Mouse (Mus musculus): ENCODE results near the gene Rptor. TPM values are rescaled to one million over a fixed set of nuclear protein-coding genes. Genes with fewer than 3 reads are reported as not detected.

The Rptor gene
- polyA plus RNA-seq, 1 experiment from 2014 or later, result 3.9 TPM

DNA sequence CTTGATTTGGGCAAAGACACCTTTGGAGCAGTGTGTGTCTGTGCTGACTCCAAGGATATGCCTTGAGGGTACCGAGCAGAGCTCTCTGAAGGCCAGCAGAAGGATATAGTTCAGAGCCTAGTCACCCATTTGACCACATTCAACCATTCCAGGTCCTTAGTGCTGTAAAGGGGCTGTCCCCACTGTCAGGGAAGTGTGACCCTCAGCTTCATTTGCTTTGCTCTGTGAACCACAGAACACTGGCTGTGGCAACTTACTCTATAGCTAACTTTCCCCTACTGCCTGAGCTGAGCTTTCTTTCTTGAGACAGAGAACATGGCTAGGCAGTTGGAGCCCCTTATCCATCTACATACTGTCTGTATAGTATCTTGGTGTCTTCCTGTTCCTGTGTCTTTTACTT is 175.2 kb downstream of the Rptor start:
- Histone ChIP-seq H3K9ac (ENCODE audit: low read depth, low read length) (no peak overlapping the region), H3K4me3 (ENCODE audit: low read depth, low read length) (no peak overlapping the region), H3K27me3 (ENCODE audit: control insufficient read depth, insufficient read depth, low read depth, low read length) (no peaks in the 10 kb centered on the region), H3K4me2 (ENCODE audit: low read depth, low read length) (no peak overlapping the region), H3K36me3 (ENCODE audit: control insufficient read depth, insufficient read depth) (no peaks in the 10 kb centered on the region), H3K27ac (ENCODE audit: low read length) (no peak overlapping the region), H3K9me3 (replicated peaks; ENCODE audit: control insufficient read depth, low read length) (peaks cover 2% of the 10 kb centered on the region; the same call in 1 of the 2 replicates), H3K4me1 (ENCODE audit: control insufficient read depth, low read depth, low read length) (no peaks in the 10 kb centered on the region)
- 85% methylated on average over 1 of the region's 1 CpGs for WGBS (ENCODE audit: insufficient replicate concordance)
- no peak for ATAC-seq (ENCODE audit: low read depth)

DNA sequence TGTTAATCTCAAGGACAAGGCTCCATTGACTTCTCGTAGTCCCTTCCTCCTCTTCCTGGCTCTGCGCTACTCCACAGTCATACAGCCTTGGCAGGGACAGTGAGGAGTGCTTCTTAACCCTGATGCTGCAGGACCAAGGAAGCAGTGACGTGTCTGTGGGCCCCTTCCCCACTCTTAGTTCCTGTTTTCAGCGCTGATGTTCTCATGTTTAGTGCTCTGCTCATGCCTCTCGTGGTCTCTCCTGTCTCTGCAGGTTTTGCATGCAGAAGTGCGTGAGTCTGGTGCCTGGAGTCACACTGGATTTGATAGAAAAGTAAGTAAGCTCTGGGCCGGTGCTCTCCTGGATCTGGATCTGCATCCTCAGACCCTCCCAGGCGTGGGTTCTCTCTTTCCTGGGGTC is 177.6 kb downstream of the Rptor start:
- WGBS (ENCODE audit: insufficient replicate concordance), result 47% methylated on average over 8 of the region's 8 CpGs
- ATAC-seq (ENCODE audit: low read depth), result no peak
- no peak overlapping the region for H3K4me2 ChIP-seq (ENCODE audit: low read depth, low read length)

GRCm38 (mm10) chr11:119781165-119781564 is 178.5 kb downstream of the Rptor start:
- ATAC-seq (ENCODE audit: low read depth), result no peak
- no peaks in the 10 kb centered on the region for H3K9me3 ChIP-seq (replicated peaks; ENCODE audit: control insufficient read depth, low read length)
- no peaks in the 10 kb centered on the region for H3K27me3 ChIP-seq (ENCODE audit: control insufficient read depth, insufficient read depth, low read depth, low read length)
- H3K27ac ChIP-seq (ENCODE audit: low read length), result no peak overlapping the region
- no peaks in the 10 kb centered on the region for H3K36me3 ChIP-seq (ENCODE audit: control insufficient read depth, insufficient read depth)
- H3K9ac ChIP-seq (ENCODE audit: low read depth, low read length), result no peak overlapping the region
- no peak overlapping the region for H3K4me3 ChIP-seq (ENCODE audit: low read depth, low read length)
- no peak overlapping the region for H3K4me2 ChIP-seq (ENCODE audit: low read depth, low read length)
- no peaks in the 10 kb centered on the region; the same call in 1 of the 2 replicates for H3K4me1 ChIP-seq (ENCODE audit: control insufficient read depth, low read depth, low read length)
- WGBS (ENCODE audit: insufficient replicate concordance), result 68% methylated on average over 2 of the region's 2 CpGs

More for the DNA sequence above, 177.6 kb downstream of the Rptor start:
- Histone ChIP-seq H3K27me3 (ENCODE audit: control insufficient read depth, insufficient read depth, low read depth, low read length) (no peaks in the 10 kb centered on the region), H3K9me3 (replicated peaks; ENCODE audit: control insufficient read depth, low read length) (peaks cover 2% of the 10 kb centered on the region; the same call in 1 of the 2 replicates), H3K4me1 (ENCODE audit: control insufficient read depth, low read depth, low read length) (no peaks in the 10 kb centered on the region), H3K27ac (ENCODE audit: low read length) (no peak overlapping the region), H3K4me3 (ENCODE audit: low read depth, low read length) (no peak overlapping the region), H3K9ac (ENCODE audit: low read depth, low read length) (no peak overlapping the region), H3K36me3 (ENCODE audit: control insufficient read depth, insufficient read depth) (no peaks in the 10 kb centered on the region)

DNA sequence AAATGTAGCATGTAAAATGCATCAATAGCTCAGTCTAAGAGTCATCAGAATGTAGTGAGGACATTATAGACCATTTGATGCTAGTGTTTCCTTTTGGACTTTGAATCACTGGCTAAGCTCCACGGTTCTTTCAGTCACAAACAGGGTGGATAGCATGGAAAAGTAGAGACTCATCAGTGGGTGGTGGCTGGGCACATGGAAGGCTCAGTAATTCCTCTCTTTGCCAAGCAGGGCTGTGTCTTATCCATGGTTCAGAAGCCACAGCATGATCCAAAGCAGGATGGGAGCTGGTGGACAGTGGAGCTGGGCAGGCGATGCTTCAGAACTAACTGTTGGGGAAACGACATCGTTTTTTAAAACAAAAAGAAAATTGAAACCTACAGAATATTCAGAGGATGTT is 179.0 kb downstream of the Rptor start:
- 83% methylated on average over 4 of the region's 4 CpGs for WGBS (ENCODE audit: insufficient replicate concordance)
- H3K27ac ChIP-seq (ENCODE audit: low read length), result no peak overlapping the region
- H3K9ac ChIP-seq (ENCODE audit: low read depth, low read length), result no peak overlapping the region
- no peak overlapping the region for H3K4me3 ChIP-seq (ENCODE audit: low read depth, low read length)
- no peak overlapping the region for H3K4me2 ChIP-seq (ENCODE audit: low read depth, low read length)
- no peaks in the 10 kb centered on the region; the same call in 1 of the 2 replicates for H3K4me1 ChIP-seq (ENCODE audit: control insufficient read depth, low read depth, low read length)
- H3K27me3 ChIP-seq (ENCODE audit: control insufficient read depth, insufficient read depth, low read depth, low read length), result no peaks in the 10 kb centered on the region
- H3K36me3 ChIP-seq (ENCODE audit: control insufficient read depth, insufficient read depth), result no peaks in the 10 kb centered on the region
- H3K9me3 ChIP-seq (replicated peaks; ENCODE audit: control insufficient read depth, low read length), result no peaks in the 10 kb centered on the region
- ATAC-seq (ENCODE audit: low read depth), result no peak

DNA sequence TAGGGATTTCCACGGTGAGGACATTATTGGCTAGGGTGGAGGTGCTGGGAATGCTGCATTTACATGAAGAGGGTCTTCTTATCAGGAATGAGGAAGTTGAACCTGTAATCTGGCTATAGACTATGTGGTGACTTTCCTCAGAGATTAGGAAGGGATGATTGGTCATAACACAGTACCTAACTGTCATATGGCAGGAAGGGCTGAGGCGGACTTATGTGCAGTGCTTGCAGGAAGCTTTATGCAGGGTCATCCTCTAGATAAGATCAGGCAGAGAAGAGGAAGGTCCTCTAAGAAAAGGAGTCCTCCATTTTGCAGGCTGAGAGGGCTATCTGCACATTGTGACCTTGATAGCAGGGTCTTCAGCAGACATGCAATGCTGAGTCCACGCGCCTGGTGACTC is 180.9 kb downstream of the Rptor start:
- Histone ChIP-seq H3K36me3 (ENCODE audit: control insufficient read depth, insufficient read depth) (no peaks in the 10 kb centered on the region), H3K4me3 (ENCODE audit: low read depth, low read length) (no peak overlapping the region), H3K4me1 (ENCODE audit: control insufficient read depth, low read depth, low read length) (no peaks in the 10 kb centered on the region; the same call in 1 of the 2 replicates), H3K27ac (ENCODE audit: low read length) (no peak overlapping the region), H3K9me3 (replicated peaks; ENCODE audit: control insufficient read depth, low read length) (no peaks in the 10 kb centered on the region), H3K27me3 (ENCODE audit: control insufficient read depth, insufficient read depth, low read depth, low read length) (no peaks in the 10 kb centered on the region), H3K4me2 (ENCODE audit: low read depth, low read length) (no peak overlapping the region), H3K9ac (ENCODE audit: low read depth, low read length) (no peak overlapping the region)
- 61% methylated on average over 4 of the region's 4 CpGs for WGBS (ENCODE audit: insufficient replicate concordance)
- ATAC-seq (ENCODE audit: low read depth), result no peak

DNA sequence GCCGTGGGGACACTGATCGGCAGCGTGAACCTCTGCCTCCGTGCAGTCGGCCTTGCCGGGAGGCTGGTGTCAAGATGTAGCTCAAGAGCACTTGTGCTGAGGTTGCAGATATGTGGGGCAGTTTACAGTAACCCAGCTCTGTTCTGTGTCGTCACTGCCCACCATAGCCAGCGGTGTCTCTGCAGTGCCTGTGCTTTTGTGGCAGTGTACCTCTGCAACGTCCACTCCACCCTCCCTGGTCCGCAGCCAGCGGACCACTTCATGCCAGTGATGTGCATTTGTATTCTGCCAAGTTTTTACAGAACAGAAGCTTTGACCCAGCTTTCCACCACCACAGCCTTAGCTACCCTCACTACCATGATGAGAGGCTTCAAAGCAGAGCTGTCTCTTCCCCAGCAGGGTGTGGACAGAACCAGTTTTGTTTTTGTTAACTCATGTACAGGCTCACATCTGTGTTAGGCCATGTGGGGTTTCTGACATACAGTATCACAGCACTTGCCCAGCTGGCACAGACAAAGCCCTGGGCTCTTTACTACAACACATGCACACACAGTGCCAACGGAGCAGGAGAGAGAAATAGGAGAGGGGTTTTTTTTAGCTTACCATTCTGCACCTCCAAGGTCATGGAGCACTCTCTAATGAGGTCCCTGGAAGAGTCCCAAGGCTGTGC is 182.1 kb downstream of the Rptor start:
- H3K36me3 ChIP-seq (ENCODE audit: control insufficient read depth, insufficient read depth), result no peaks in the 10 kb centered on the region
- no peaks in the 10 kb centered on the region for H3K27me3 ChIP-seq (ENCODE audit: control insufficient read depth, insufficient read depth, low read depth, low read length)
- H3K27ac ChIP-seq (ENCODE audit: low read length), result no peak overlapping the region
- no peaks in the 10 kb centered on the region for H3K9me3 ChIP-seq (replicated peaks; ENCODE audit: control insufficient read depth, low read length)
- WGBS (ENCODE audit: insufficient replicate concordance), result 86% methylated on average over 12 of the region's 12 CpGs
- no peak for ATAC-seq (ENCODE audit: low read depth)
- H3K4me1 ChIP-seq (ENCODE audit: control insufficient read depth, low read depth, low read length), result no peaks in the 10 kb centered on the region; the same call in 1 of the 2 replicates
- no peak overlapping the region for H3K4me2 ChIP-seq (ENCODE audit: low read depth, low read length)
- no peak overlapping the region for H3K9ac ChIP-seq (ENCODE audit: low read depth, low read length)
- no peak overlapping the region for H3K4me3 ChIP-seq (ENCODE audit: low read depth, low read length)

DNA sequence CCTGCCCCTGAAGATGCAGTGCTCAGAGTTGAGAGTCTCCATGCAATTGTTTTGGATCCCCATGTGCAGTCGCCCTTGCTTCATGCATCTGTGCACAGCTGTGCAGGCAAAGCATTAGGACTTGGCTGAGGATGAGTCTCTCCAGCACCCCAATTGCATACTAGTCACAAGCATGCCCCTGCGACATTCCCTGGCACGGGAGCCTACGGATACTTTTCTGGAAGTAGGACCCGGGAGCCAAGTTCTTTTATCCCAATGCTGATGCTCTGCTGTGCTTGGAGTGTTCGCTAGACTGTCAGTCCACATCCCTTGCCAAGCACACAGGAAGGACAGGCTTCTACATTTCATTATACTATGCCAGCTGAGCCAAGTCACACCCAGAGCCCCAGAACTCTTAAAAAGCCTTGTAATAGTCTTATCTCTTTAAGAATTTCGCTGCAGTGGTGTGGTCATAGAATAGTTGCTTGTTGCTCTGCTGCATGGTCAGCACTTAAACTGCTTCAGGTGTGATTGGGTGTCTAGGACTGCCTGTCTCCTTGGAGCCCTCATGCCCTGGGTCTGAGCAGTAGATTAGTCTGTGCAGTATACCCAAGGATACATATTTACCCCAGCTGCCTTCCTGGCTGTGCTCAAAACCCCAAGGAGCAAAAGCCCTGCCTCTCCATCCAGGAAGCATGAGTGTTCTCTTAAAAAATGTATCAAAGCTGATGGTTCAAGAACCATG is 183.1 kb downstream of the Rptor start:
- Histone ChIP-seq H3K4me1 (ENCODE audit: control insufficient read depth, low read depth, low read length) (no peaks in the 10 kb centered on the region; the same call in 1 of the 2 replicates), H3K36me3 (ENCODE audit: control insufficient read depth, insufficient read depth) (no peaks in the 10 kb centered on the region), H3K4me3 (ENCODE audit: low read depth, low read length) (no peak overlapping the region), H3K9ac (ENCODE audit: low read depth, low read length) (no peak overlapping the region), H3K9me3 (replicated peaks; ENCODE audit: control insufficient read depth, low read length) (no peaks in the 10 kb centered on the region), H3K27ac (ENCODE audit: low read length) (no peak overlapping the region), H3K4me2 (ENCODE audit: low read depth, low read length) (no peak overlapping the region), H3K27me3 (ENCODE audit: control insufficient read depth, insufficient read depth, low read depth, low read length) (no peaks in the 10 kb centered on the region)
- WGBS (ENCODE audit: insufficient replicate concordance), result 71% methylated on average over 7 of the region's 7 CpGs
- ATAC-seq (ENCODE audit: low read depth), result no peak

GRCm38 (mm10) chr11:119786385-119786880 is 183.7 kb downstream of the Rptor start:
- H3K27ac ChIP-seq (ENCODE audit: low read length), result no peak overlapping the region
- ATAC-seq (ENCODE audit: low read depth), result no peak
- no peaks in the 10 kb centered on the region for H3K36me3 ChIP-seq (ENCODE audit: control insufficient read depth, insufficient read depth)
- H3K9ac ChIP-seq (ENCODE audit: low read depth, low read length), result no peak overlapping the region
- no peak overlapping the region for H3K4me2 ChIP-seq (ENCODE audit: low read depth, low read length)
- no peaks in the 10 kb centered on the region; the same call in 1 of the 2 replicates for H3K4me1 ChIP-seq (ENCODE audit: control insufficient read depth, low read depth, low read length)
- H3K27me3 ChIP-seq (ENCODE audit: control insufficient read depth, insufficient read depth, low read depth, low read length), result no peaks in the 10 kb centered on the region
- H3K4me3 ChIP-seq (ENCODE audit: low read depth, low read length), result no peak overlapping the region
- no peaks in the 10 kb centered on the region for H3K9me3 ChIP-seq (replicated peaks; ENCODE audit: control insufficient read depth, low read length)
- 81% methylated on average over 8 of the region's 8 CpGs for WGBS (ENCODE audit: insufficient replicate concordance)

DNA sequence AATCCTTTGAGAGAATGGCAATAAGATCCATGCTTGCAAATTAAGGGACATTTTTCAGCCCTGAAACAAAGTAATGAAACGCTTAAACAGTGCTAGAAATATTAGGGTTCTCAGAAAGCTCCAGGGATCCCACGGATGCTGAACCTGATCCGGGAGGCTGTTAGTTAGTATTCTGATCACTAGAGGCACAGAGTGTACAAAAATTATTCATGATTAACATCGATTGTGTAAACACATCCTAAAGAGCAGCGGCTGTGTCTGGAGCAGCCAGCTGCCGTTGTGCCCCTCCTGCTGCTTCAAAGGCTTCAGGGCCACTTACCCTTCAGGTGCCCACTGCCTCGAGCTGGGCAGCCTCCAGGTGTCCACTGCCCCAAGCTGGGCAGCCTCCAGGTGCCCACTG is 185.8 kb downstream of the Rptor start:
- Histone ChIP-seq H3K4me3 (ENCODE audit: low read depth, low read length) (no peak overlapping the region), H3K9me3 (replicated peaks; ENCODE audit: control insufficient read depth, low read length) (no peaks in the 10 kb centered on the region), H3K27ac (ENCODE audit: low read length) (no peak overlapping the region), H3K4me1 (ENCODE audit: control insufficient read depth, low read depth, low read length) (no peaks in the 10 kb centered on the region; the same call in 1 of the 2 replicates), H3K36me3 (ENCODE audit: control insufficient read depth, insufficient read depth) (no peaks in the 10 kb centered on the region), H3K4me2 (ENCODE audit: low read depth, low read length) (no peak overlapping the region), H3K9ac (ENCODE audit: low read depth, low read length) (no peak overlapping the region), H3K27me3 (ENCODE audit: control insufficient read depth, insufficient read depth, low read depth, low read length) (no peaks in the 10 kb centered on the region)
- no peak for ATAC-seq (ENCODE audit: low read depth)
- WGBS (ENCODE audit: insufficient replicate concordance), result 77% methylated on average over 7 of the region's 7 CpGs

Measured in liver, embryonic 16.5 days (tissue).